Mouse (Mus musculus): ENCODE results near the gene Tamm41.
A peak's percentile ranks its signal among the peaks of the same experiment; 100 is the strongest.

The Tamm41 gene

DNA sequence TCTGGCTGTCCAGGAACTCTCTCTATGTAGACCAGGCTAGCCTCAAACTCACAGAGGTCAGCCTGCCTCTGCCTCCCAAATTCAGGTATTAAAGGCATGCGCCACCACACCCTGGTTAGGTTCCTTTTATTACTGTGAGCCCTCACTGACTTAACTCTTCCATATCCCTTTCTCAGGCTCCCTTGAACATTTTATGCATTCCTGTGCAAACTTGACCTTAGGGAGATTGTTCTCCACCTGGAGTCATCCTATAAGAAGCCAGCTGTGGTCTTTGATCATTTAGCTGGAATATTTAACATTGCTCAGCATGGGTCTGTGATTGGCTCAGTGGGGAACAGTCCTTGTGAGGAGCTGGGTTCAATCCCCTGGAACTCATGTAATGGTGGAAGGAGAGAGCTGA is 63.3 kb downstream of the Tamm41 start:
- DNase-seq (ENCODE audit: inconsistent ontology term) = no peak

DNA sequence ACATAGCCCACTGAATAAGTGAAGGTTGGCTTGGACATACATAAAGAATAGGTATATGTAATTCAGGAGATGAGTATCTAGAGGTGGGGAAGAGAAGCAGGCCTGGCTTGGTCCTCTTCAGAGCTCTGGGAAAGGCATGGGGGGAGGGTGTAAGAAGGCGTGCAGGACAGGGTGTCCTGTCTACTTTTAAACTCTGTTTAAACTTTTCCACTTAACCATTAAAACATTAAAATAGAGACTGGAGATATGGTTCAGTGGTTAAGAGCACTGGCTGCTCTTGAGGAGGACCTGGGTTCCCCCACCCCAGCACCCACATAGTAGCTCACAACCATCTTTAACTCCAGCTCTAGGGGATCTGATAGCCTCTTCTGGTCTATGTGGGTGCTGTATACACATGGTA is 64.7 kb downstream of the Tamm41 start:
- no peak for DNase-seq (ENCODE audit: inconsistent ontology term)

DNA sequence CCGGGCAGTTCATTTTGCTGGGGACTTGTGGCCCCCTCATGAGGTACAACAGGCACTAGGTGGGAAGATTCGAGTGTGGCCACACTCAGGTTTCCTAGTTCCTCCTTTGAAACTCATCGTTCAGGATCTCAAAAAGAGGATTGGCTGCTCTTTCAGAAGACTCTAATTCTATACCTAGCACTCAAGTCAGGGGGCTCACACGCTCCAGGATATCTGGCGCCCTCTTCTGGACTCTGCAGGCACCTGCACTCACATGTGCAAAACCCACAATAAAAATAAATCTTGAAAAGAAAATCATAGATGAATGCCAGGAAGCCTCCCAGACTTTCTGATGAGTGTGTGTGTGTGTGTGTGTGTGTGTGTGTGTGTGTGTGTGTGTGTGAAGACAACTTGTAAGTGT is 66.8 kb downstream of the Tamm41 start:
- DNase-seq (ENCODE audit: inconsistent ontology term) = no peak

DNA sequence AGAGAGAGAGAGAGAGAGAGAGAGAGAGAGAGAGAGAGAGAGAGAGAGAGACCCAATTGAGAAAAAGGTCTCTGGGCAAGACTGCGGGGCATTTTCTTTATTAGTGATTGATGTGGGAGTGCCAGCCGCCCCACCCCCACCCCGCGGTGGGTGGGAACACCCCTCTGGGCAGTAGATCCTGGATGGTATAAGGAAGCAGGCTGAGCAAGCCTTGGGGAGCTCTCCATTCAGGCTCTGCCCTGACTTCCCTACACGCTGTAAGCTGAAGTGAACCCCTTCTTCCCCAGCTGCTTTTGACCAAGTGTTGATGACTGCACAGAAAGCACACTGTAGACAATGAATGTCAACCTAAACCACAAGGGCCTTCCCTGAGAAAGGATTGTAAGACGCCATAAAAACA is 67.3 kb downstream of the Tamm41 start:
- DNase-seq (ENCODE audit: inconsistent ontology term) = no peak

DNA sequence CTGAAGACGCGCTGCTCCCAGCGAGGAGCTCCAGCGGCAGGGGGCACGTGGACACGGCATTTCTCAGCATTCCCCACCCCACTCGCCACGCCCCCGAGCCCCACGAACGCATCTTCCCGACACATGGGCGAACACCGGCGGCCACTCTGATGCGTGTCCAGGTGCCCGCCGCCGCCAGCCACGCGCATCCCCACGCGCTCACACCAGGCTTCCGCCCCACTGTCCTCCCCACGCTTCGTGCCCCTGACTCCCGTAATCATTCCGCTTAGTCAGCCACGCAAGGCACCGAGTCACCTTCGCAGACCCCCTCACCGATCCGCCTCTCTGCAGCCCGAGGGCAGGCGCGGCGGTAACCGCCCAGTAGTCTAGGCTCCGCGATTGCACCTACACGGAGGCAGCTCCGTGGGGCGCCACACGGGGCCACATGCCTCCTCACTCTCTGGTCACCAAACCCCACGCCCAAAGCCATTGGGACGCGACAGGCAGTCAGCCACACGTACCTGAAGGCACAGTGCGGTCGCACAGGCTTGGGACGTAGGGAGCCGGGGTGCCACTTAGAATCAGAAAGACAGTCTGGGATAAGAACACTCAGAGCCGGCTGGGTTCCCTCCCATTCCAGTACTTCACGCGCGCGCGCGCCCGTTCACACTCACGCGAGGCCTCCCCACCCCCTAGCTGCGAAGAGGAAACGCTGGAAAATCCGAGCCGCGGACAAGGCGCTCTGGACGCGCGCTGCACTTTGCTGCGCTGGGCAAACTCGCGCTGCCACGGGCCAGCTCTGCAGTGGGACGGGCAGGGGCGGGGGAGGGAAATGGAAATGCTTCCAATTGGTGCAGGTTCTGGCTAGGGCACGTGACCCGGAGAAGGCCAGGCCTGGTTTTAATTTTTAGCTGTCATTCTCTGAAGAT is 68.2 kb downstream of the Tamm41 start, which contains the start of gene Vgll4:
Vgll4 (minus strand) TSS at position 782 of the 908 bp plus-strand sequence.
- DNase-seq (ENCODE audit: inconsistent ontology term) = peak; percentile 88

DNA sequence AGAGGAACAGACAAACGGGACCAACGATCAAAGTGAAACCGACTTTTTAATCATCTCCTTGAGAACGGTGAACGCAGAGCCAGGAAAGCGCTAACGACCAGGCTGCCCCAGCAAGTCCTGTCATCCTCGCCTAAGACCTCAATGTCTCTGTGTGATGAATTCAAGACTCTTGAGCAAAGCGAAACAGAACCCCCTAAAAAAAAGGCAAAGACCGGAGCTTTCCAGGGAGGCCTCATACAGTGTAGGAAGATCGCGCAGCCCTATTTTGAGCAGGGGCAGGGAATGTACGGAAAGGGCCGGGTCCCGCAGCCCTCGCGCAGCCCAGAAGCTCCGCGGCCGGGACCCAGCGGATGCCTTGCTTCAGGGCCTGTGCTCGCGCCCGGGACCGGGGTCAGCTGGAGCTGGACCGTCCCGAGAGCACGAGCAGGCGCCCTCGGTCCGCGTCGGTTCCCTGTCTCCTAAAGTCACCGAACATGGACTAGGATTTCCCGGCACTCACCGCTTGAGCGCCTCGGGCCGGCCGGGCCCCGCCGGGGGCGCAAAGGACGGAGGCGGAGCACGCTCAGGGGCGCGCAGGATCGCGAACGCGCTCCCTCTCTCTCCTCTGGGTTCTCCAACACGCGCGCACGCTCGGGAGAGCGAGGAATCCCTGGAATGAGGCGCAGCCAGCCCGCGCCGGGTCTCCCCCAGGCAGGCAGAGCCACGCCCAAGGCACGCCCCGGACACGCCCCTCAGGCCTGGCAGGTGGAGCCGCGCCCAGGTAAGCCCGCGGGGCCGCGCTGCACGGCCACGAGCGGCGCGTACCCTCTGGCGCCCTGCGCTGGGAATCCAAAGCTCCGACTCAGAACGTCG is 69.1 kb downstream of the Tamm41 start:
- DNase-seq (ENCODE audit: inconsistent ontology term) = peak; percentile 94

DNA sequence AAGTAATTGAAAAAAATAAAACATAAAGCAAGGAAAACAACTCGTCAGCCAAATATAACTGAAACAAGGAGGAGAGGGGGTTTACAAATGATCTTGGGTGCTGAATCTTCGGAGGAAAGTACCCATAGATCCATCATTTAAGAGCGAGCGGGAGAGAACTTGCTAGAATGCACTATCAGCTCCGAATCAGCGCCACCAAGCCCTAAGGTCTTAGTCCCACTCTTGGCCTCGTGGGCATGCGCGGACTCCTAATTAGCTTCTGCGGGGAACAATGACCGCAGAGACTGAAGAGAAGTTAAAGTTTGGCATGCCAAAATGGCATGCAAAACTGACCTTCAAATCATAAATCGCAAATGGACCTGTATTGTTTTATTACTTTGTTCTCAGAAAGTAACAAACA is 70.1 kb downstream of the Tamm41 start:
- DNase-seq (ENCODE audit: inconsistent ontology term) = peak; percentile 58

DNA sequence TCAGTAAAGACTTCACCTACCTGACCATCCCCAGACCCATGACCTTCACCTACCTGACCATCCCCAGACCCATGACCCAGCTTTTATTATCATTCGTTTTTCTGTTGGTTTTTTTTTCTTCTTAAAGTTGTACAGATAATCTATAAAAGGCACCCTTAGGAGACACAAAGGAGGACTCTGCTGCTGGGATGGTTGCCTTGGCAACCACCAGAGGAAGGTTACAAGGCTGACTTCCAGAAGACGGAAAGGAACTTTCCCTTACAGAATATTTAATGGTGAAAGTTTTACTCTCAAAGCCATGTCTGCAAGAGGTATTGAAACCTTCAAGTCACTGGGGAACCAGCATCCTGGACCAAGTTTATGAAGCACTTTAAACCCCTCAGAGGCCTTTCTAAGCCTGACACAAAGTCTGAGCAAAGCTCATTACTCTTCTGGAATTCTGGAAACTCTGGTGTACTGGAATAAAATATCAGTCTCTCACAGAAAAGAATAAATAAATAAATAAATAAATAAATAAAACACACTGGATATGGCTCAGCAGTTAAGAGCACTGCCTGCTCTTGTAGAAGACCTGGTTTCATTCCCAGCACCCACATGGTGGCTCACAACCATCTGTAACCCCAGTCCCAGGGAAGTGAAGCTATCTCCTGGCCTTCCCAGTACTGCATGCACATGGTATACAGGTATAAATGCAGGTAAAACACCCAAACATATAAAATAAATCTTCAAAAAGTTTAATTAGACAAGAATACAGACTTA is 71.1 kb downstream of the Tamm41 start:
- DNase-seq (ENCODE audit: inconsistent ontology term) = no peak

DNA sequence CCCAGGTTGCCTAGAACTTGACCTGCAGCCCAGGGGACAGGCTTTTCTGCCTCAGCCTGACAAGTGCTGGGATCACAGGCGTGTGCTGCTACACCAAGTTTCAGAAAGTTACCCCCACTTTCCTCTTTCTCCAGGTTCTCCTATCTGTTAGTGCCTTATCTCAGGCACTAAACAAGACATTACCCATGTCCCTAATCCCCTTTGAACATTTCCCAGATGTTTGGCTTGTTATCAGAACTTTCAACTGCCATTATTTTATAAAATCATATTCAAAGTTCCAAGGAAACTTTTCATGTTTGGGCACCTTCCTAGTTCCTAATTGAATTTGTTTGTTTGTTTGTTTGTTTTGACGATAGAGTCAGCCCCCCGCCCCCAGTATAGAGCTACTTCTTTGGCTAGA is 71.9 kb downstream of the Tamm41 start:
- no peak for DNase-seq (ENCODE audit: inconsistent ontology term)

DNA sequence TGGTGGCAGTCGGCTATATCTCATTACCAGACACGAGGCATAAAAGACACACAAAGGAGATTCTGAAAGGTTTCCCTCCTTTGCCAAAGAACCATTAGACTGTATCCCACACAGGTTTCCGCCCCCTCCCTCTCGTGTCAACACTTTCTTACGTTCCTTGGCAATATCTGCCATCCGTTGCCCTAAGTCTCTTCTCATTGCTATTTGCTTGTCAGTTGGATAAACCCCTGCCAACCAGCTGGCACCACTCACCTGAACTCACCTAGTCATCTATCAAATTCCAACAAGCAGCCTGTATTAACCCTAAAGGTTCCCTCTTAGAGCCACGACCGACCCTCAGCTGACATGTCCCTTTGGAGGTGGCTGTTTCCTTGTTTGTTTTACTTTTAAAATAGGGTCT is 72.3 kb downstream of the Tamm41 start:
- no peak for DNase-seq (ENCODE audit: inconsistent ontology term)

DNA sequence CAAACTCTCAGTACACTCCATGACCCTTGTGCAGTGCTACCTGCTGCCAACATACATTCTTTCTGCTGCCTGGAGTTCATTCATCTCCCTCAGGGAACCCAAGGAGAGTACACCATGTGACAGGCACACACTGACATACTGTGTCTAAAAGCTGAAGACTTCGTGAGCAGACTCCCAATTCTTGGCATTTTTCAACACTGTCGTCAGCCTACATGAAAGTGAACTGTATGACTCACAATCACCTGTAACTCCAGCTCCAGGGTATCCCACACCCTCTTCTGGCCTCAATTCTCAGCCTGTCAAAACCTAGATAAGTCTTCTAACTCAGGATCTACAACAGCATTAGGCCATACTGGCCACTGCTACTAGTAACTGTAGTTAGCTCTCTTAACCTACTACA is 73.4 kb downstream of the Tamm41 start:
- peak; percentile 72 for DNase-seq (ENCODE audit: inconsistent ontology term)

DNA sequence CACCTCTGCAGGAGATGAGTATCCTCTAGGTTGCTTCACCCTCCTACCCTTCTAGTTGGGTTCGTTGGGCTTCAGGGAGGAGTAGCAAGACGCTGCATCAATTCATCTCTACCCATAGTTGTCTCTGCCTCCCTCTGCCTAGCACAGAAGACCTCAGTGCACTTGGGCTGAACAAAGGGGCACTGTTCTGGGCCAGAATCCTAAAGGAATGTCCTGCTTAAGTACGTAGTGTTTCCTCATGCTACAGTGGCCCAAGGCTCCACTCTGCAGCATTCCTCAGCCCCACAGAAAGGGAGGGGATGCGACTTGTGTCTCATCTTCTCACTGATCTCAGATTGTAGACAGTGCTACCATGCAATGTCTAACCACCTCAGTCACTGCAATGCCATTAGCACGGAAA is 74.0 kb downstream of the Tamm41 start:
- DNase-seq (ENCODE audit: inconsistent ontology term) = peak; percentile 75

DNA sequence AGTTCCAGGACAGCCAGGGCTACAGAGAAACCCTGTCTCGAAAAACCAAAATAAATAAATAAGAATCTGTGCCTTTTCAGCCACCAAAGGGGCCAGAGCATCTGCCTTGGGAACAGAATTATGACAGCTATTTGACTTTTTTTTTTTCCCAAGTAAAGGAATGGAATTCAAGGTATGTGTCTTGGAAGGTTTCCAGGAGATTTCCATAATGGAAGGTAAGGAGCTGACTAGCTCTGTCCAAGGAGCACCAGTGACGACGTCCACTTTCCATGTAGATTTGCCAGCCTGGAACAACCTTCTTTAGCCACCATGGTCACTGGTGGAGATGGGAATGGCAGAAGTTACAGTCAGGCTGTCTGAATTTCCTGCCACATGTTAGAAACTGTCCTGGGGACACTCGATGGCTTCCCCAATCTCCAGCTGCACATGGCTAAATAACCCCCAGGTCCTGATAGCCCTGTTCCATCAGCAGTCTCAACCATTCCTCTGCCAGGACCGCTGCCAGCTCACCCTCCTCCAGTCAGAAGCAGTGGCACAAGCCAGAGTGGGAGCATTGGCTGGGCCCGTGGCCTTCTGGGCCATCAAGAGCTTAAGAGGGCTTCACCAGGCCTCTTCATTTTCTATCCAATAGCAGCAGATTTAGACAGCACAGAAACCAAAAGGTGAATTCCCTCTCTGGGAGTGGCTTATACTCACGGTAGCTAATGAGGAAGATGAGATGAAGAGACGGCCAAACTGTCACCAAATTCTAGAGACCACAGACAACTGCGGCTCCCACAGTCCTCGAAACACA is 76.2 kb downstream of the Tamm41 start:
- peak; percentile 40 for DNase-seq (ENCODE audit: inconsistent ontology term)

DNA sequence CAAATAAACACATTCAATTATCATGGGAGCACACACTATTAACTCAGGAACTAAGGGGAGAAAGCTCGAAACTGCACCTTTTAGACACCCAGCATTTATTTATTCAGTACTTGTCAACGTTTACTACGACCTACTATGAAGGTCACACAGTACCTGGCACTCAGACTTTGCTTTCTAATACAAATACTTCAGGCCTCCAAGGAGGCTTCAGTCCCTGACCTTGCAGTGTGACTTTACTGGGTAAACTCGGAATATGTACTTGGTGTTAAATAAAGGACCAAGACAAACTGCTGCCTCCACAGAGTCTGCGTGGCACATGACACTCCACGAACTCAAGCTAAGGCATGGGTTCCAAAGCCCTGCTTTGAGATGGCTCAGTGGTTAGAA is 78.7 kb downstream of the Tamm41 start:
- no peak for DNase-seq (ENCODE audit: inconsistent ontology term)

DNA sequence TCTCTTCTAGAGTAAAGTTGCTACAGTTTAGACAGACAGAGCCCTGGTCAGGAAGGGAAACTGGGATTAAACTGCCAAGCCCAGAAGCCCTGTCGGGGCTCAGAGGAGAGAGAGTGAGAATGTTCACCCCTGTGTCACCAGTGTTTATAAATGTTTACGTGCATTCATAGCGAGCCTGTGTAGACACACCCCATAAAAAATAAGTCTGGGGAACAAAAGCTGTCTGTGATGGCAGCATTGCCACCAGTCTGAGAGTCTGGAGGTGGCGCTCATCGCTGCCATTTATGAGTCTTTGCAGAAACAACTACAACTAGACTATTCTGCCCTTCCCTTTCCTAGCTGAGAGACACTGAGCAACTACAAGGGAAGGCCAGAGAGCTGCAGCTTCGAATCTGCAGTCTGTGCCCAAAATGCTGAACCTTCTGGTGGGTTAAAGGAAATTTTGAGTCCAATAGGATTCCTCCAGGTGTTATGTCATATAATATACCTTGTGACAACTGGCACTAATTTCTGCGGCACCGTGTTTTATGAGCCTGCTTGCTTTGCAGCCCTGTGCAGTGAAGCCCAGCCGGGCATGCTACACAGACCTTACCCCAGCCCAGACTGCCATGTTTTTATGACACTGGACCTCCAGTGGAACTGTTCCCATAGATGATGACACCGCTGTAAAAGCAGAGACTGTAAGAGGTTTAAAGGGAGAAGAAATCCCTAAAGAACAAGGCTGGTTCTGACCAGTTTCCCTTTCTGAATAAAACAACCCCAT is 79.2 kb downstream of the Tamm41 start:
- DNase-seq (ENCODE audit: inconsistent ontology term) = no peak

DNA sequence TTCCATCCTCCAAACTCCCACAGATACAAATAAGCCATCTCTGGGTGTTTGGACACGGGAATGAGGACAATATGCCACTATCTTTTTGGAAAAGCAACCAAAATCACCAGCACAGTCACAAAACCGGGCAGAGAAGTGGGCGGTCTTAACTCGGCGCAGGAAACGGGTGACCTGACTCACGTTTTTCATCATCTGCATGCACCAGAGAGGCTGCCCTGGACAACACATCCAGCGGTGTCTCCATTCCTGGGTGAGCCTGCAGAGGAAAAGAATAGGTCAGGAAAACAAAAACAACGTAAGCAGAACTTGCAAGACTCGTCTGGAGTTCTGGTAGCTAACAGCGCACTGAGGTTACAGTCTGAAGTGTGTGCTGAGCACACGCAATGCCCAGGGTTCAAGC is 79.9 kb downstream of the Tamm41 start:
- DNase-seq (ENCODE audit: inconsistent ontology term) = no peak

DNA sequence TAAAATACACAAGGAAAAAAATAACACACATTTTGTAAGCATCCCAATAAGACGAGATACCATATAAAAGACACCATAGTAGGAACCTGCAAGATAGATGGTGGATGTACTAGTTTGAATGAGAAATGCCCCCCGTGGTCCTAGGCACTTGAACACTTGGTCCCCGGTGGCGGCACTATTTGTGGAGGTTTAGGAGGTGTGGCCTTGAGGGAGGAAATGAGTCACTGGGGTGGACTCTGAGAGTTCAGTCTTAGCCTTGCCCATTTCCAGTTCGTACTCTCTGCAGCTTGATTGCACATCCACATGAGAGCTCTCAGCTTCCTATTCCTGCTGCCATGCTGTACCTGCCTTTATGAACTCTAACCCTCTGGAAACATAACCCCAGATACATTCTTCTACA is 83.2 kb downstream of the Tamm41 start:
- DNase-seq (ENCODE audit: inconsistent ontology term) = no peak

Measured in Muller cell, postnatal 12 days (primary cell).